Mouse (Mus musculus): Measurements from ENCODE around the gene Ftl1.

DNA sequence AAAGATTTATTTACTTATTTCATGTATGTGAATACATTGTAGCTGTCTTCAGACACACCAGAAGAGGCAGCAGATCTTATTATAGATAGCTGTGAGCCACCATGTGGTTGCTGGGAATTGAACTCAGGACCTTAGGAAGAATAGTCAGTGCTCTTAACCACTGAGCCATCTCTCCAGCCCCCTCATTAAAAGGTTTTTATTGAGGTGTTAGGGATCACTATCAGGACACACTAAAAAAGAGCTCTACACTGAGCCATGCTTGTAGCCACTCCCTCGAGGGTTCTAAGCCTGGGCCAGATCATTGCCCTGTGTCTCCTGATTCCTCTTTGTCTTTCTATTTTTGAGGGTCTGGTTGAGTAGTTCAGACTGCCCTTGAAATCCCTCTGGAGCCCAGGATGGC, 16.8 kb upstream of the Ftl1 start:
- TF ChIP-seq FLI1 (IDR thresholded peaks at IDR 0.05; ENCODE audit: low read length) (no peak), GATA1 (IDR thresholded peaks at IDR 0.05; ENCODE audit: borderline replicate concordance, low read length) (no peak)
